Mouse (Mus musculus) liver (tissue): ENCODE results near the gene Myh14.
"Not testable (repeated sequence)": the region's sequence is repeated elsewhere in the genome, so short reads cannot be mapped to it uniquely, and the experiment has no call there.

Experiments used
- DNase-seq: peaks from one replicate; pipeline ENCODE4 v3.0.0-alpha.2; 2020; ENCODE audit warnings: mixed read lengths

Gene Myh14

GRCm38 (mm10) chr7:44670803-44671202, at the start of gene Myh14:
Gene Myh14, minus strand, starts transcription at chr7:44670843.
- DNase-seq, result peak; percentile 72

- no peak for DNase-seq
These were observed 39.2 kb upstream of the Myh14 start for GRCm38 (mm10) chr7:44709881-44710280.

- no peak for DNase-seq
These were observed 37.9 kb upstream of the Myh14 start, which contains the start of gene Izumo2 for GRCm38 (mm10) chr7:44708574-44708973. Gene Izumo2, plus strand, starts transcription at chr7:44708742.

- DNase-seq, result not testable (repeated sequence)
These were observed 37.5 kb upstream of the Myh14 start for GRCm38 (mm10) chr7:44708093-44708492.

GRCm38 (mm10) chr7:44707169-44707675, 36.6 kb upstream of the Myh14 start:
- DNase-seq, result no peak

- DNase-seq, result no peak
These were observed 35.7 kb upstream of the Myh14 start for GRCm38 (mm10) chr7:44706322-44706721.

- no peak for DNase-seq
These were observed 34.4 kb upstream of the Myh14 start for GRCm38 (mm10) chr7:44705086-44705485.

- peak; percentile 45 for DNase-seq
These were observed 33.7 kb upstream of the Myh14 start for GRCm38 (mm10) chr7:44704363-44704762.

- no peak for DNase-seq
These were observed 32.3 kb upstream of the Myh14 start for GRCm38 (mm10) chr7:44702985-44703384.

- no peak for DNase-seq
These were observed 31.3 kb upstream of the Myh14 start for GRCm38 (mm10) chr7:44701921-44702320.

- no peak for DNase-seq
These were observed 27.3 kb upstream of the Myh14 start for GRCm38 (mm10) chr7:44697980-44698379.

GRCm38 (mm10) chr7:44697191-44697710, 26.6 kb upstream of the Myh14 start:
- peak; percentile 25 for DNase-seq

- no peak for DNase-seq
These were observed 24.6 kb upstream of the Myh14 start for GRCm38 (mm10) chr7:44695223-44695622.

GRCm38 (mm10) chr7:44693427-44694175, 23.0 kb upstream of the Myh14 start:
- DNase-seq, result no peak

- DNase-seq, result no peak
These were observed 18.7 kb upstream of the Myh14 start for GRCm38 (mm10) chr7:44689331-44689730.

- DNase-seq, result no peak
These were observed 18.2 kb upstream of the Myh14 start for GRCm38 (mm10) chr7:44688890-44689289.

GRCm38 (mm10) chr7:44685531-44686402, 15.1 kb upstream of the Myh14 start:
- DNase-seq, result no peak

GRCm38 (mm10) chr7:44683656-44684055, 13.0 kb upstream of the Myh14 start:
- DNase-seq, result no peak

GRCm38 (mm10) chr7:44676611-44677010, 6.0 kb upstream of the Myh14 start:
- DNase-seq, result no peak

- no peak for DNase-seq
These were observed 5.5 kb upstream of the Myh14 start for GRCm38 (mm10) chr7:44676126-44676525.

- DNase-seq, result no peak
These were observed 4.5 kb upstream of the Myh14 start for GRCm38 (mm10) chr7:44675171-44675570.

- no peak for DNase-seq
These were observed 3.9 kb upstream of the Myh14 start for GRCm38 (mm10) chr7:44674511-44674910.

GRCm38 (mm10) chr7:44672193-44672592, 1.6 kb upstream of the Myh14 start:
- no peak for DNase-seq
